Mouse (Mus musculus): ENCODE data around the gene Ssna1.

Gene Ssna1

DNA sequence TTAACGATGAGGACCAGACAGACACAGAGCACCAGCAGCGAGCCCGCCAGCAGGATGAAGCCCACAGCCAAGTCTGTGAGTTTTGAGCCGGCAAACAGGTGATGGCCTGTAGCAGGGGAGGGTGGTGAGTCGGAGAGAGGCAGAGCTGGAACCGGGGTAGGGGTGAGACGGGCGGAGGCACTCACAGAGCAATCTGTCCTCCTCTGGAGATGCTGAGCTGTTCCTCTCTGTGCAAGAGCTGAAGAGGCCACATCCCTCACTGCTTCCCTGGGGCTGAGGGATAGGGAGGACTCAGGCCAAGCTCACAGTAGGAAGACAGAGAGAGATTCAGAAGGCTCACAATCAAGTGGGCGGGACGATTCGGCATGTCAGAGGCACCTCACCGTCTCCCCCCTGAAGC lies 41.2 kb downstream of the Ssna1 start:
- DNase-seq (ENCODE audit: low spot score in 2 of 2) = no peak

DNA sequence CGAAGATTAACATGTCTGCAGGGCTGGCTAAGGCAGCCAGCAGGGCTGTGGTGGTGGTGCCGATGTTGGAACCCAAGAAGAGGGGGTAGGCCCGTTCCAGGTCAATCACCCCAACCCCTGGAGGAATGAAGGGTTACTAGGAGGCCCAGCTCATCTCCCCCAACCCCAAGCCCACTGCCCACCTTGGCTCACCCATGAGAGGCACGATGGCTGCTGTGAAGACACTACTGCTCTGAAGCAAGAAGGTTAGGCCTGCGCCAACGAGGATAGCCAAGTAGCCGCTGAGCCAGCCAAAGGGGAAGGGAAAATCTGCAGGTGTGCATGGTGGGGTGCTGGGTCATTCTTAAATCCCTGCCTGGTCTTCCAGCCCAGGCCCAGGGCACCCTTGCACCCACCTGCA lies 41.7 kb downstream of the Ssna1 start:
- no peak for DNase-seq (ENCODE audit: low spot score in 2 of 2)

- no peak for DNase-seq (ENCODE audit: low spot score in 2 of 2)
These were observed 42.7 kb downstream of the Ssna1 start for GRCm38 (mm10) chr2:25229582-25229981.

DNA sequence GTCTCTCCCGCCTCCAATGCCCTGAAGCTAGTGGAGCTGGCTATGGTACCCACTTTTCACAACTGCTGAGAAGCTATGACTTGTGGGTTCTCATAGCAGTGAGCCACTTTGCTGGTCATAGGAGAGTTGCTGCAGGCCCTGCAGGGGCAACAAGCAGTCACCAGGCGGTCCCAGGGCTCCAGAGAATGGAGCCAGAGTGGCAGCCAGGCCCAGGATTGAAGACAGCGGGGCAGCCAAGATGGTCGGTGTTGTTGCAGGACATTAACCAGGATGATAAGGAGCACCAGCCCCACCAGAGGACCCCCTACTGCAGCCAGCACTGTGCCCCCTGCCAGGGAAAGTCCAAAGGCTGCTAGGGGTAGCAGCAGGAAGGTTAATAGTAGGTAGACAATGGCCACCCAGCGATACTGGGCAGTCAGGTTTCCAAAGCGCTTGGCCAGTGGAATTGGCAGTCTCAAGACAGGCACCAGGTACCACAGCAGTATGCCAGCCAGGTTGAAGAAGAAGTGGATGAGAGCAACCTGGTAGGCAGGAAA lies 43.2 kb downstream of the Ssna1 start:
- no peak for DNase-seq (ENCODE audit: low spot score in 2 of 2)

DNA sequence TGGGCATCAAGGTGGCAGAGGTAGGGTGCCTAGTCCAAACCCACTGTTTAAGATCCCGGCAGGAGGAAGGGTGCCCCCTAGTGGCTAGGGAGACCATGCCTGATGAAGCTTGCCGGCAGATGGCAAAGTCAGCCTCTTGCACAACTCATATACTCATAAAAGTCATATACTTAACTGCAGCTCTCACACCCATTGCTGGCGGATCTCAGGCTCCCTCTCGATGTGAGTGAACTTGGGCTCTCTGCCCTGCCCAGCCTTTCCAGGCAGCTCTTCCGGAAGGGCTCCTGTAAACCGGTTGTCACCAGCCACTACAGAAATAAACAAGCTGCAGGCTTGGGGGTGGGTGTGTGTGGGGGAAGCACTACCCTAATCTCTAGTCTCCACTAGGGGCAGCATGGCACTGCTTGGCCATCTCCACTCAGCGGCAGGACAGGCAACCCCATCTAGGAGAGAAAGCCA lies 43.8 kb downstream of the Ssna1 start:
- peak; percentile 55 to 69 for DNase-seq (ENCODE audit: low spot score in 2 of 2)

- DNase-seq (ENCODE audit: low spot score in 2 of 2) = no peak
These were observed 44.8 kb downstream of the Ssna1 start for GRCm38 (mm10) chr2:25227406-25227805.

DNA sequence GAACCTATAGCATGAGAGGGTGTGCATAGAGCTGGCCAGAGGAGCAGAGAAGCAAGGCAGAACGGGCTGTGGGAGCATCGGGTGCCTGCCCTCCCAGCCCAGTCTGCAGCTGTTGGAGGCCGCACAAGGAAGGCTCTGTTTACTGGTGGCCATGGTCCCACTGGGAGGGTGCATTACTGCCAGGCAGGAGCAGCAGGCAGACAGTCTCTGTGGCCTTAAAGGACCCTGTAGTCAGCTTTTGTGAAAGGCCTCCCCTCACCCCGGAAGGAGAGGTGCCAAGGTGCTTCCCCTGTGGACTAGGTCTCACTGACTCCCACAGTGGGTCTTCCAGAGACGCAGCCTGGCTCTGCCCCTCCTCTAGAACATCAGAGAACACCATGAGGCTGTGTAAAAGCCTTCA lies 45.4 kb downstream of the Ssna1 start:
- DNase-seq (ENCODE audit: low spot score in 2 of 2) = no peak

DNA sequence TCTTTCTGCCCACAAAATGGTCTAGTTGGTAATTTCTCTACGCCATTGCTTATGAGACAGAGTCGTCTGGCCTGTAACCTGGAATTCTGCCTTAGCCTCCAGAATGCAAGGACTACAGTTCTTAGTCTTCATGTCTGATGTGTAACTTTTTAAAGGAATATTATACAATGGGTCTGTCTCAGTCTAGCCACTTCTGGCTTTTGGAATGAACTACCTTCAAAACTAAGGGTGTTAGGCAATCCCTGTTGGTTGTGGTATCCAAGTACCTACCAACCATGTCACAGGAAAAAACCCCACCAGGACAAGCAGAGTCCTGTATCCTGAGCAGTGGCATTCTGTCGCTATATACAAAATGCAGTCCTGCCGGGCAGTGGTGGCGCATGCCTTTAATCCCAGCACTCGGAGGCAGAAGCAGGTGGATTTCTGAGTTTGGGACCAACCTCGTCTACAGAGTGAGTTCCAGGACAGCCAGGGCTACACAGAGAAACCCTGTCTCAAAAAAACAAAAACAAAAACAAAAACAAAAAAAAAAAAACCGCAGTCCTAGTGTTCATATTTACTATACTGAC lies 46.3 kb downstream of the Ssna1 start:
- no peak for DNase-seq (ENCODE audit: low spot score in 2 of 2)

- peak; percentile 96 to 99 for DNase-seq (ENCODE audit: low spot score in 2 of 2)
These were observed 47.2 kb downstream of the Ssna1 start for GRCm38 (mm10) chr2:25224766-25225752.

DNA sequence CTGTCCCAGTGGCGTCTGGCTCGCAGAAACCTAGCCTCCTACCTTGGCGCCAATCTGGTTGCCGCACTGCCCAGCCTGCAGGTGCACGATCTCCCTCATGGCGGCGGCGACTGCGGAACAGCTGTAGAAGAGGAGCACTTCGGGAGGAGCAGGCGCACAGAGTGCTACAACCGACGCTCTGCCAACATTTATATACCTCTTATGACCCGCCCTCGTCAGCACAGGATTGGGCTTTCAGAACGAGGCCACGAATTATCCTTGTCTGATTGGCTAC lies 47.8 kb downstream of the Ssna1 start, which contains the start of gene Tubb4b:
Gene Tubb4b (minus strand): TSS at position 211 of the 274 bp plus-strand sequence.
- DNase-seq (ENCODE audit: low spot score in 2 of 2) = no peak

DNA sequence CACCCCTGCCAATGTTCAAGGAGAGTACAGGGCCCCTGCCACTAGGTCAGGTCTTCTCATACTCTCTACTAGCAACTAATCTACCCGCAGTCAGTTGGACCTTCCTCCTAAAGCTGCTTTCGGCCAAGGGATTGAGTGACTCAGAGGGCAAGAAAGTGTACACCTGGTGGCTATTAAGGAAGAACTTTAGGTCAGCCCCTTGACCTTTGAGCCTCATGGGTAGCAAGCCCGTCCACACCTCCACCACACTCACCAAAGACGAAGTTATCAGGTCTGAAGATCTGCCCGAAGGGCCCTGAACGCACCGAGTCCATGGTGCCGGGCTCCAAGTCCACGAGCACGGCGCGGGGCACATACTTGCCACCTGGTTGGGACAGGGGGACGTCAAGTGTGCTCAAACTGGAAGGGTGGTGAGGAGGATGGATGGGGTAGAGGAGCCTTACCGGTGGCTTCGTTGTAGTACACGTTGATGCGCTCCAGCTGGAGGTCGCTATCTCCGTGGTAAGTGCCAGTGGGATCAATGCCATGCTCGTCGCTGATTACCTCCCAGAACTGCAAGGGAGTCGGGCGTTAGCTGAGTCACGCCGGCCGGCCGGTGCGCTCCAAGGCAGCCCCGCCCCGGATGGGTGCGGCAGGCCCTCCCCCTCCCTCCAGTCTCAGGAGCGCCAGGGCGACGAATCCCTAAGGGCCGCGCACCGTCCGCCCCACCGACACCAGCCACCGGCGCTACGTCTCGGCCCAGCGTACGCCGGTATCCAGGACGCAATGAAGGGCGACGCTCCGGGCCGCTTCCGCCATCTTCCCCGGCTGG lies 48.4 kb downstream of the Ssna1 start:
- peak in 1 of 2 experiments; percentile 59 for DNase-seq (ENCODE audit: low spot score in 2 of 2)

DNA sequence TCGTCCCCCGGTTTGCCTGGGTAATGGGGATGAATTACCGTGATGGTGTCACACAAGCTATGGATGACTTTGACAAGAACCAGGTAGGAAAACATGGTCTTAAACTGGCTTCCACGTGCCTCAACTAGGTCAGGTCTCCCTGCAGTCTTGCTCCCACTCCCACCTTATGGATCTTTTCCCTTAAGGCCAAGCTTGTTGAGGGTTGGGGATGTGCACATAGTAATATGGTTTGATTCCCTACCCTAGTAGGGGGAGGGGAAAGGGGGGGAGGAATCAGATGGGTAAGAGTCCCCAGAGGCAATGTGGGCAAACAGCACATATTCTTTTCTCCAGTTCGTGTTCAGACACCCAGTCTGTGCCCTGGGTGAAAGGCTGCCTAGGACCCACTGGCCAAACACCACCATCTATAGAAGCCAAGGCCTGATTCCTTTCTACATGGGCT lies 50.9 kb downstream of the Ssna1 start:
- no peak for DNase-seq (ENCODE audit: low spot score in 2 of 2)

All from frontal cortex, postnatal 25 days (tissue).